Mouse (Mus musculus): ENCODE measurements around the gene C3. TPM values are rescaled to one million over a fixed set of nuclear protein-coding genes. Genes with fewer than 3 reads are reported as not detected.
A peak's percentile ranks its signal among the peaks of the same experiment; 100 is the strongest.

C3 gene
- total RNA-seq, 2 experiments from 2014 or later = 1.1 to 2.4 TPM

- peak; percentile 58 to 60 for DNase-seq
Measured at GRCm38 (mm10) chr17:57219167-57219883, 8.6 kb downstream of the C3 start.

- no peak for DNase-seq
Measured at GRCm38 (mm10) chr17:57218335-57218900, 9.5 kb downstream of the C3 start.

GRCm38 (mm10) chr17:57214676-57215387 is 13.1 kb downstream of the C3 start:
- no peak for DNase-seq

GRCm38 (mm10) chr17:57211501-57211900 is 16.4 kb downstream of the C3 start:
- DNase-seq = no peak

GRCm38 (mm10) chr17:57209330-57209729 is 18.6 kb downstream of the C3 start:
- DNase-seq = no peak

GRCm38 (mm10) chr17:57207938-57208337 is 20.0 kb downstream of the C3 start:
- DNase-seq = no peak

GRCm38 (mm10) chr17:57201841-57202724 is 25.9 kb downstream of the C3 start:
- no peak for DNase-seq

GRCm38 (mm10) chr17:57198252-57198651 is 29.7 kb downstream of the C3 start:
- no peak for DNase-seq

GRCm38 (mm10) chr17:57195326-57196010 is 32.5 kb downstream of the C3 start:
- DNase-seq = no peak

- DNase-seq = no peak
Measured at GRCm38 (mm10) chr17:57194771-57195170, 33.2 kb downstream of the C3 start.

GRCm38 (mm10) chr17:57194041-57194507 is 33.9 kb downstream of the C3 start, which contains the start of gene Tnfsf14:
Tnfsf14 (minus strand) TSS chr17:57194177.
- DNase-seq = no peak

- no peak for DNase-seq
Measured at GRCm38 (mm10) chr17:57188510-57189192, 39.3 kb downstream of the C3 start.

- DNase-seq = no peak
Measured at GRCm38 (mm10) chr17:57185641-57186040, 42.3 kb downstream of the C3 start.

- no peak for DNase-seq
Measured at GRCm38 (mm10) chr17:57182871-57183270, 45.1 kb downstream of the C3 start.

- no peak for DNase-seq
Measured at GRCm38 (mm10) chr17:57180363-57180762, 47.6 kb downstream of the C3 start.

- DNase-seq = no peak
Measured at GRCm38 (mm10) chr17:57173351-57173750, 54.6 kb downstream of the C3 start.

GRCm38 (mm10) chr17:57172378-57172777 is 55.6 kb downstream of the C3 start:
- DNase-seq = no peak

- no peak for DNase-seq
Measured at GRCm38 (mm10) chr17:57170616-57171260, 57.2 kb downstream of the C3 start.

GRCm38 (mm10) chr17:57166800-57167791 is 60.8 kb downstream of the C3 start:
- DNase-seq = peak; percentile 82 to 87
